Mouse (Mus musculus) cortical plate, adult 2 months (tissue): ENCODE results near the gene Prrg4. TPM values are rescaled to one million over a fixed set of nuclear protein-coding genes. Genes with fewer than 3 reads are reported as not detected.
"Not testable (repeated sequence)": the region's sequence is repeated elsewhere in the genome, so short reads cannot be mapped to it uniquely, and the experiment has no call there.

ENCODE experiments used
- H3K27ac ChIP-seq: fragments of 200-500 bp; 2 replicates; pipeline ENCODE4 v1.5.1; 2012; ENCODE audit warnings: low read length, control low read depth, inconsistent platforms; ENCODE audit not compliant: insufficient read depth
- H3K4me1 ChIP-seq: fragments of 200-500 bp; 2 replicates; pipeline ENCODE4 v1.6.1; 2011; ENCODE audit warnings: low read length; ENCODE audit not compliant: control insufficient read depth, insufficient read depth
- H3K4me3 ChIP-seq: fragments of 200-500 bp; 2 replicates; pipeline ENCODE4 v1.5.1; 2011; ENCODE audit warnings: mild to moderate bottlenecking, low read length, control low read depth; ENCODE audit not compliant: insufficient read depth
- CTCF ChIP-seq: fragments of 200-500 bp; IDR thresholded peaks from 2 replicates; pipeline ENCODE4 v1.5.1; 2011; ENCODE audit warnings: mild to moderate bottlenecking, control low read depth, low read length; ENCODE audit not compliant: insufficient read depth; ENCODE audit errors: extremely low read depth
- POLR2A ChIP-seq: fragments of 200-500 bp; IDR thresholded peaks from 2 replicates; pipeline ENCODE4 v1.6.1; 2011; ENCODE audit warnings: mild to moderate bottlenecking, low read length, control low read depth; ENCODE audit not compliant: insufficient read depth; ENCODE audit errors: extremely low read depth
- polyA plus RNA-seq: library from polyadenylated mRNA; depleted of rRNA; stranded (reverse); fragments of >200 nt; gene quantifications from 2 replicates; pipeline ENCODE4 v1.2.3, GENCODE M21; 2012

Prrg4 gene
- polyA plus RNA-seq, 1 experiment = 0.17 TPM

DNA sequence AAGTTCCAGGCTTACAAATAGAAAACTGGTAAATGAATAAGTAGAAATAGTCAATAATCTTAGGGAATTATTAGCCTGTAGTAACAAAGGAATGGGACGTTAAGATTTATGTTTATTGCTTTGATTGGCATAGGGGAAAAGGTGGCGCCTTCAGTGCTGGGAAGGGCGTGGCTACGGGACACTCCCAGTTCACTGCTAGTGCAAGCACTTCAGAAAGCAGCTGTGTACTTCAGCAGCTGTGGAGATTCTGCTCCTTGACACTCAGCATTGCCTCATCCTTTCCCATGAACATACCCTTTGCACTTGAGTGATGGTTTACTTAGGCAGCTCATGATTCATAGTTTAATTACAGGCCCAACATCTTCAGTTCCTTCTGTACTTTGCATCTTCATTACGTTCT, 9.4 kb upstream of the Prrg4 start:
- TF ChIP-seq CTCF (no peak), POLR2A (no peak)
- Histone ChIP-seq H3K4me3 (no peak overlapping the region), H3K4me1 (no peaks in the 10 kb centered on the region), H3K27ac (no peak overlapping the region)

DNA sequence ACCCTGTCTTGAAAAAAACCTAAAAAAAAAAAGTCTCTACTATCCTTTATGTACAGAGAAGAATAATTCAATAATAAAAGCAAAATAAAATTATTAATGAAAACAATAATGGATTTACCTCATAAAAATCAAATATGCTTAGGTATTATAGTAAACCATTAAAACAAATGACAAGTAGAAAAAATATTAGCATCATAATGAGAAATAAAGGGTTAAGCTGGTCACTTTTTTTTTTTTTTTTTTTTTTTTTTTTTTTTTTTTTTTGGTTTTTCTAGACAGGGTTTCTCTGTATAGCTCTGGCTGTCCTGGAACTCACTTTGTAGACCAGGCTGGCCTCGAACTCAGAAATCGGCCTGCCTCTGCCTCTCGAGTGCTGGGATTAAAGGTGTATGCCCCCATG, 8.4 kb upstream of the Prrg4 start:
- H3K4me1 ChIP-seq, H3K4me3 ChIP-seq, H3K27ac ChIP-seq: not testable (repeated sequence)

DNA sequence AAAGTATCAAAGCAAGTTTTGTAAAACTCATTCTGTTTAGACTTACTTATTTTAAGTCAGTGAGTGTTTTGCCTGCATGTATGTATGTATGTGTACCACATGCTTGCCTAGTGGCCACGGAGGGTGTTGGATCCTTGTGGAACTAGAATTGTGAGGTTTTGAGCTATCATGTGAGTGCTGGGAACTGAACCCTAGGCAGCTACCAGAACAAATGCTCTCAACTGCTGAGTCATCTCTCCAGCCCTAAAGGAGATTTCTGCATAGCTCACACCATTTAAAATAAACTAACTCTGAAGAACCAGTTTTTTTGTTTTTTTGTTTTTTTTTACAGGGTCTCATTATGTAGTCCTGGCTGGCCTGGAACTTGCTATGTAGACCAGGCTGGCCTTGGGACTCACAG, 6.5 kb upstream of the Prrg4 start:
- no peak overlapping the region for H3K27ac ChIP-seq
- TF ChIP-seq POLR2A = no peak
- no peak for TF ChIP-seq CTCF
- no peak overlapping the region for H3K4me3 ChIP-seq
- H3K4me1 ChIP-seq = no peaks in the 10 kb centered on the region

DNA sequence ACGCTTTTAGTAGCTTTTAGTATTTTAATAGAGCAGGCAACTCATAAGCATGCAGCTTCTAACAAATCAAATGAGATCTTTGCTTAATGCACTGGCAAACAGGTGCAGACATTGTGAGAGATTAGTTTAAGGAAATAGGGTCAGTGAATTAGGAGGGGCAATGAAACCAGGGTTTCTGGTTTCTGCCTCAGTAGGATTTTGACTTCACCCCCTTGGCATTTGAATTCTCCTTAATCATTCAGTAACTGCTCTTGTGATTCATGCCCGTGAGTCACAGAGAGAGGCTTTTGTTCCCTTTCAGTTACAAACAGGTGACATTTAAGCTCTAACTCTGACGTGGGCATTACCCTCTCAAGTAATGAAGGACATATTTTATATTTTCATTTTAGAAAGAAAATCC, 6.1 kb upstream of the Prrg4 start:
- H3K4me1 ChIP-seq = no peaks in the 10 kb centered on the region
- no peak overlapping the region for H3K4me3 ChIP-seq
- TF ChIP-seq CTCF = no peak
- TF ChIP-seq POLR2A = no peak
- H3K27ac ChIP-seq = no peak overlapping the region

DNA sequence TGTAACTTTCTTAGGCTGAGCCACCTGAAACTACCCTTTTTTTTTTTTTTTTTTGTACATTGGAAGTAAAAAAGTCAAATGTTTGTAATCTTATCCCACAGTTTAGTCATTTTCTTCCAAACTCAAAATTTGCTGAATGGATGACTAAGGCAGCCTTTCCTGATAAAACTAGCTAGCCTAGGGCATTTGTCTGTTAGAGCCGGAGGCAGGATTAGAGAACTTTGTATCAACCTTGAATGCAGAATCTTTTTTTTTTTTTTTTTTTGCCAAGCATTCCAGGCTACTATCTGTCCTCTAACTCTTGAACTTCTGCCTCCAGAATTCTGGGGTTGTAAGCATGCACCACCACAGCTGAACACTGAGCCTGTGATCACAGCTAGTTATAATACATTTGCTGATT, 5.2 kb upstream of the Prrg4 start:
- Histone ChIP-seq H3K4me3 (no peak overlapping the region), H3K27ac (no peak overlapping the region), H3K4me1 (no peaks in the 10 kb centered on the region)
- no peak for TF ChIP-seq POLR2A
- no peak for TF ChIP-seq CTCF

DNA sequence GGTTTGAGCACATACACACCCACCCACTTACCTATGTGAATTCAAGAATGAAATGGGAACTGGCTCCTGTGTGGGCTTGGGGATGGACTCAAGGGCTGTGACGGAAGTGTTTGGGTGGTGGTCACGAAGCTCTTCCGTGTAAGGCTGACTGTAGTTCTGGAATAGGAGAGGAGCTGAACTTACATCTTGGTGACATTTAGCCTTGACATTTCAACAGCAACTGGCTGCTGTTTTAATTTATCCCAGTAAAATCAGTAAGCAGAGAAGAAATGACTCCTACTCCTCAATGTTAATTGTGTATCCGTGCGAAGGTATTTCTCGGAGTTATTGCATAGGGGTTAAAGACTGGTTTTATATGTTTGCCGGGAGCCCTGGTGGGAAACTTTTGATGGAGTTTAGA, 2.9 kb upstream of the Prrg4 start:
- H3K27ac ChIP-seq = no peak overlapping the region
- no peak overlapping the region for H3K4me3 ChIP-seq
- H3K4me1 ChIP-seq = no peaks in the 10 kb centered on the region
- TF ChIP-seq POLR2A (no peak), CTCF (no peak)

DNA sequence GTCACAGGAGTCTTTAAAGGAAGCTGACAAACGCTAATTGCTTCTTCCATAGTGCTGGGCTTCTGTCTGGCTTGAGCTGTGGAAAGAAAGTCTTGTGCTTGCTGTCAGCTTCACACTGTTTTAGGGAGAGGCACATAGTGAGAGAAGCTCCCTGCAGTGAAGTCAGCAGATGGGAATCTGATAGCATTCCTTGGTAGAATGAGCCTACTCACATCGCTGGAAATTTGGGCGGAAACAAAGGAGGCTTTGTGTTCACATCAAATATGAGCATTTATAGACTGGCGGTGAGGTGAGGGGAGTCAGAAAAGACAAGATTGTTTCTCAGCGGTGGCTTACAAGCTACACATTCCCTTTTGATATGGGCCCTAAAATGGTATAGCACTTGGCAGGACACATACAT, 2.0 kb upstream of the Prrg4 start:
- no peak for TF ChIP-seq POLR2A
- TF ChIP-seq CTCF = no peak
- H3K4me3 ChIP-seq = no peak overlapping the region
- H3K4me1 ChIP-seq = no peaks in the 10 kb centered on the region
- H3K27ac ChIP-seq = no peak overlapping the region

DNA sequence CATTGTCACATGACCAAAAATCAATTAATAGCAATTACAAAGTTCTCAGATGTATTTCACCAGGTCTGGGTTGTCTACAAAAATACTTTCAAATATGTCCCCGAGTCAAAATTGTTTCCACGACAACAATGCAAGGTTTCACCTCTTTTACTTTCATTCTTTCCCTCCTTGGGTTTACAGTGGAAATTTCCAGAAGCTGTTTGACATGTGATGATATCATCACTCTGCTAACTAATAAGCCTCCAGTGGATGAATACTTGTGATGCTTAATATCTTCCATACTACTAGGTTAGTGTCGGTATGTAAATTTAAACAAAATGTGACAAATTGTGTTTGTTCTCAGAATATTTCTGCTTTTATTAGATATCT, 299 bp upstream of the Prrg4 start:
- H3K4me1 ChIP-seq = no peaks in the 10 kb centered on the region
- peak overlapping the region; percentile 48; the same call in 1 of the 2 replicates for H3K4me3 ChIP-seq
- no peak overlapping the region for H3K27ac ChIP-seq
- TF ChIP-seq CTCF (no peak), POLR2A (no peak)

DNA sequence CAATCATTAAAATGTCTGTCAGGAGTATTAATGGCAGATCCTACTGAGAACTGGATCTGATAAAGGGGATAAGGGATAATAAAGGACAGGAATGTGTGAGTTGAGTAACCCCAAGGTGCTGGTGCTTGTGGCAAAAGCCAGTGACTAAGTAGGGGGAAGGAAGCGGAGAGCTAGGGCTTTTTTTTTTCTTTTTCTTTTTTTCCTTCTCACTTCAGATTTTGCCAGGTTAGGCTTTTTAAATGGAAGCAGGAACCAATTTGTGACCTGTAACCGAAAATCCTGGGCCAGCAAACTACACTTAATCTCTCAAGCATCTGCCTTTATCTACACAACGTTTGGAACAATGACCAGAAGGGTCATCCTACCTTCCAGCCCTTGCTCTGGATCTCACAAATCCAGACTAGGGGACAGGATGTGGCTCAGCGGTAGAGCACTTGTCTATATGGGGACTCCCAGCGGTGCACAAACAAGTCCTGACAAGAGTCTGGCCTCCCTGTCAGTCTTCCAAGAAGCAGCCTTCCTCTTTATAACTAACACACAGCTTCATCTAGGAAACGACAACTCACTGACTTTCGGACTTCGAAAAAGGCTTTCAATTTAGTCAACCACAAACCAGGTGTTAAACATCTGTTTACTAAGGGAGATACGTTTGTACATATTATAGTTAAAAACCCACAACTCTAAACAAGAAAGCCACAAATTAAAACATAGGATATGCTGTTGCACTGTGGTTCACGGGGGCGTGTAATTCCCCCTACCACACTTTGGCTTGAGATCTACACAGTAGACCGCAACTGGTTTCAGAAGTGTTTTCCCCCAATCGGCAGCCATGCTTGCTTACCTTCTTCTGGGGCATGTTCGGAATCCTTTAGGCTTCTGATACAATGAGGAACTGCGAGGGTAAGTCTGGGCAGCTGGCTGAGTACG, 1.2 kb downstream of the Prrg4 start:
- Histone ChIP-seq H3K4me1 (no peaks in the 10 kb centered on the region), H3K4me3 (no peak overlapping the region; the same call in 1 of the 2 replicates), H3K27ac (no peak overlapping the region)
- TF ChIP-seq CTCF (no peak), POLR2A (no peak)

DNA sequence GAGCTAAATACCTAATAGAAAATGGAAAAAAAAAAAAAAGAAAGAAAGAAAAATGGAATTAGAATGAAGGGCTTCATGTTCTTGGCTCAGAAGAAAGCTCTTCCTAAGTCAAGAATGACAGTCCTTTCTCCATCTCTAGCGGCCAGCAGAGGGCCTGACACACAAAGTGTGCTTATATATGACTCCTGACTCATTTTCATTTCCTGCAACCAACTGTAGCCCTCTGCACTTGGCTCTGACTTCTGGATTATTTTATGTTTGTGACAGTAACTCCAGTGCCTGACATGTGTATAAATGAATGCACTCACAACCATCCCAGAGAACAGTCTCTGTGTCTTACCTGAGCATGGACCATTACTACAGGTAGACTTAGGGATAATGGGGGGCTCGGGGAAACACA, 2.0 kb downstream of the Prrg4 start:
- no peak overlapping the region for H3K4me3 ChIP-seq
- no peaks in the 10 kb centered on the region for H3K4me1 ChIP-seq
- H3K27ac ChIP-seq = no peak overlapping the region
- 0 out of 2 replicates have a peak, but pooled peaks have one; percentile 24 for TF ChIP-seq CTCF
- no peak for TF ChIP-seq POLR2A
